ENCODE assay signal across 22 mouse cellular contexts in genomic region chr6:82150051-82150450, GRCm38 (mm10).
"Had no signal": no experiment of that assay in that cellular context is flagged by ENCODE, and none has a peak within 500 bp of the region (broad histone marks: within the 10 kb centered on the region; RNA-seq: fewer than 3 reads in every experiment).

No protein-coding gene starts in this region.

- H3K27ac ChIP-seq: kidney, embryonic 15.5 days; limb, embryonic 15.5 days; liver, embryonic 14.5 days; lung, embryonic 15.5 days; midbrain, embryonic 15.5 days; neural tube, embryonic 13.5 days; stomach, embryonic 15.5 days had no signal

- DNase-seq: kidney, adult 8-10 months; kidney, postnatal 14 days; kidney, postnatal 4 days; layer of hippocampus, adult 9-11 months; liver, postnatal 0 days; lung, postnatal 10 days; lung, postnatal 4 days; retina, postnatal 1 day; right cerebral cortex, postnatal 25 days; spleen, adult 18-20 months; thymus, postnatal 25 days had no signal

- H3K4me3 ChIP-seq: kidney, embryonic 15.5 days; limb, embryonic 15.5 days; lung, embryonic 15.5 days; midbrain, embryonic 15.5 days; myocyte; neural tube, embryonic 13.5 days; stomach, embryonic 15.5 days had no signal

- H3K36me3 ChIP-seq: kidney, embryonic 15.5 days; limb, embryonic 15.5 days; lung, embryonic 15.5 days; midbrain, embryonic 15.5 days; neural tube, embryonic 13.5 days; stomach, embryonic 15.5 days had no signal

- H3K27me3 ChIP-seq: kidney, embryonic 15.5 days; limb, embryonic 15.5 days; lung, embryonic 15.5 days; midbrain, embryonic 15.5 days; neural tube, embryonic 13.5 days; stomach, embryonic 15.5 days had no signal

- ATAC-seq: intestine, postnatal 0 days; liver, postnatal 0 days; midbrain, embryonic 15.5 days had no signal

- H3K4me2 ChIP-seq: kidney, embryonic 15.5 days; limb, embryonic 15.5 days; liver, embryonic 11.5 days; lung, embryonic 15.5 days; midbrain, embryonic 11.5 days; midbrain, embryonic 15.5 days; neural tube, embryonic 13.5 days; stomach, embryonic 15.5 days had no signal

- H3K9ac ChIP-seq: kidney, embryonic 15.5 days; limb, embryonic 15.5 days; liver, embryonic 14.5 days; liver, postnatal 0 days; lung, embryonic 15.5 days; midbrain, embryonic 15.5 days; neural tube, embryonic 13.5 days; stomach, embryonic 15.5 days had no signal

- H3K9me3 ChIP-seq: kidney, embryonic 15.5 days; limb, embryonic 15.5 days; lung, embryonic 15.5 days; midbrain, embryonic 15.5 days; neural tube, embryonic 13.5 days; stomach, embryonic 15.5 days had no signal

- H3K4me1 ChIP-seq: kidney, embryonic 15.5 days; limb, embryonic 15.5 days; lung, embryonic 15.5 days; midbrain, embryonic 15.5 days; neural tube, embryonic 13.5 days; stomach, embryonic 15.5 days had no signal
